Mouse (Mus musculus) stomach, postnatal 0 days (tissue): Measurements from ENCODE around the gene Scml4. TPM values are rescaled to one million over a fixed set of nuclear protein-coding genes. Genes with fewer than 3 reads are reported as not detected.

Experiments used
- ATAC-seq: fragments of 200-750 bp; cut with Nextera tagmentation; 2 replicates; pipeline ENCODE4 v1.8.0; 2017; ENCODE audit not compliant: low FRiP score, low TSS enrichment
- DNase-seq: peaks from one replicate; pipeline ENCODE4 v3.0.0-alpha.2; 2016; ENCODE audit warnings: low spot score
- H3K27ac ChIP-seq: fragments of 300-500 bp; sonication (generic); replicated peaks from 2 replicates; pipeline ENCODE4 v1.5.1; 2014; ENCODE audit warnings: mild to moderate bottlenecking, control low read depth
- H3K27me3 ChIP-seq: fragments of 300-500 bp; sonication (generic); 2 replicates; pipeline ENCODE4 v1.6.1; 2014; ENCODE audit warnings: low read length; ENCODE audit not compliant: control insufficient read depth, insufficient read depth
- H3K36me3 ChIP-seq: fragments of 300-500 bp; sonication (generic); 2 replicates; pipeline ENCODE4 v1.6.1; 2014; ENCODE audit warnings: low read length, mixed read lengths; ENCODE audit not compliant: control insufficient read depth, insufficient read depth
- H3K4me1 ChIP-seq: fragments of 300-500 bp; sonication (generic); replicated peaks from 2 replicates; pipeline ENCODE4 v1.6.1; 2014; ENCODE audit warnings: antibody characterized with exemption; ENCODE audit not compliant: control insufficient read depth, insufficient read depth
- H3K4me2 ChIP-seq: fragments of 300-500 bp; sonication (generic); replicated peaks from 2 replicates; pipeline ENCODE4 v1.6.1; 2014; ENCODE audit warnings: low read depth, mild to moderate bottlenecking, control low read depth, moderate library complexity
- H3K4me3 ChIP-seq: fragments of 300-500 bp; sonication (generic); 2 replicates; pipeline ENCODE4 v1.5.1; 2014; ENCODE audit warnings: low read depth, low read length, control low read depth
- H3K9ac ChIP-seq: fragments of 300-500 bp; sonication (generic); 2 replicates; pipeline ENCODE4 v1.6.1; 2014; ENCODE audit warnings: mild to moderate bottlenecking, low read length, control low read depth, mixed read lengths
- H3K9me3 ChIP-seq: fragments of 300-500 bp; sonication (generic); 2 replicates; pipeline ENCODE4 v1.6.1; 2016; ENCODE audit warnings: low read length; ENCODE audit not compliant: control insufficient read depth
- CTCF ChIP-seq: IDR thresholded peaks from 2 replicates; pipeline ENCODE4 v1.5.1; 2016; ENCODE audit warnings: antibody characterized with exemption, low read depth, mild to moderate bottlenecking, moderate library complexity
- EP300 ChIP-seq: optimal IDR thresholded peaks from 2 replicates; pipeline ENCODE3; 2016; ENCODE audit warnings: antibody characterized with exemption
- WGBS: fragments of 180-500 bp; shearing (Covaris S2); extraction: QIAGEN DNeasy Blood & Tissue Kit; methylation state at CpG from one replicate; pipeline ENCODE4 v1.1.7; 2014; 5-methylcytosine and 5-hydroxymethylcytosine counted together
- polyA plus RNA-seq: library from polyadenylated mRNA; unstranded; fragments of >200 nt; fragmentation: Nextera tagmentation; extraction: Ambion mirVana; gene quantifications from 2 replicates; pipeline ENCODE4 v1.2.1, GENCODE M21; 2015

Scml4 gene
- polyA plus RNA-seq, 1 experiment from 2014 or later, result 5.4 TPM

DNA sequence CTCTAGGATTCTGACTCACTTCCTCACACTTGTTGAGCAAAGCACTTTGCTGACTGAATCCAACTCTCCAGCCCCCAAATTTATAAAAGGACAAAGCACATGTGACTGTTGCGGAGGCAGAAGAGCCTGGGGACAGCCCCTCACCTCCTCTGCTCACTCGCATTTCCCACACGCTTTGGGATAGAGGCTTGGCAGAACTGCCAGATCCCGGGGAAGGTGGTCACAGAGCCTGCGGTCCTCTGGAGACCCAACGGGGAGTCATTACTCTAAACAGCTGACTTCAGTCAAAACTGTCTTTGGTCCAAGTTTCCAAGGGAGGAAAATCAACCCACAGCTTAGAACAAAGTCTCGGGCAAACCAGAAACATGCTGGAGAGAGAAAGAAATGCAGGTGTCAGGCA is 79.5 kb downstream of the Scml4 start:
- Histone ChIP-seq H3K9me3 (no peaks in the 10 kb centered on the region), H3K4me2 (peak overlapping the region; percentile 62; the same call in 1 of the 2 replicates), H3K4me3 (no peak overlapping the region), H3K27ac (peak overlapping the region; percentile 53; the same call in 1 of the 2 replicates), H3K27me3 (no peaks in the 10 kb centered on the region), H3K36me3 (no peaks in the 10 kb centered on the region), H3K9ac (no peak overlapping the region), H3K4me1 (no peaks in the 10 kb centered on the region)
- DNase-seq (no peak), ATAC-seq (no peak)
- 37% methylated on average over 7 of the region's 7 CpGs for WGBS
- TF ChIP-seq EP300 (no peak), CTCF (no peak)

DNA sequence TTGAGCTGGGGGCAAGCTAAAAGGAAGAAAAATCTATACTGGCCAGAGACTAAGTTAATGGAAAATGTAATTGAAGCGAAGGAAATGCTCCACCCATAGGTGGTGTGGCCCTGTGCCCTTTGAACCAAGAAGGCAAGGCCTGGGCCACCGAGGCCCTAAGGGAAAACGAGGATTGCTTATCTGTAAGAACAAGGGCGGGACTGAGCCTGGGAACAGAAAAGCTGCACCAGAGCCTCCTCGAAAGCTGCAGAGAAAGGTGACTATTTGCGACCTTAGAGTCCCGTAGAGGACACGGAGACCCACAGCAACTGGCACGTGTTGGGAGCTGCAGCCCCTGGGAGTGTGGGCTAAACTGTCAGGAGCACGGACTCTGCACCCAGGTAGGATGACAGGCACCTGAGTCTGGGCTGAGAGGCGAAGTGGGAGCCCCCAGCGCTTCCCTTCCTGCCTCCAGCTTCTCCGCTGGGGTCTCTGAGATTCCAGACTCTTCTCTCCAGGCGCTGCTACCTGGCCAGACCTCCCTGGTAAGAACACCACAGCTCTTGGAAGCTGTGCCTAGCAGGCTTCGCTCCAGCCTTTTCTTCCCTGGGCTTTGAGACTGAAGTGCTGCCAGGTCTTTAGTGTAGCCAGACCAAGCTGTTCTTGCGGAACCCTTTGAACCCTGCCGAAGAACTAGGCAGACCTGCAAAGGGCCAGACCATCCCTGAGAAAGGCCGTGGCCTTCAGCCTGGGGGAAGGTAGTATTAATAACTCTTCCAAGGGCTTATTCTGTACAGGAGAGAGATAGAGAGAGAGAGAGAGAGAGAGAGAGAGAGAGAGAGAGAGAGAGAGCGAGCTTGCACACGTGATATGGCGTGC is 80.3 kb downstream of the Scml4 start:
- 64% methylated on average over 21 of the region's 21 CpGs for WGBS
- 0 out of 2 replicates have a peak overlapping the region, but pooled peaks have one; percentile 18 for H3K9ac ChIP-seq
- H3K4me2 ChIP-seq, result peak overlapping the region; percentile 62
- no peaks in the 10 kb centered on the region for H3K27me3 ChIP-seq
- no peaks in the 10 kb centered on the region for H3K9me3 ChIP-seq
- peak; percentile 74 for ATAC-seq
- H3K27ac ChIP-seq, result peak overlapping the region; percentile 63; the same call in 1 of the 2 replicates
- H3K4me3 ChIP-seq, result peak overlapping the region; percentile 26
- TF ChIP-seq CTCF (0 out of 2 replicates have a peak, but pooled peaks have one; percentile 27), EP300 (no peak)
- no peaks in the 10 kb centered on the region for H3K4me1 ChIP-seq
- no peaks in the 10 kb centered on the region for H3K36me3 ChIP-seq
- peak; percentile 73 for DNase-seq

DNA sequence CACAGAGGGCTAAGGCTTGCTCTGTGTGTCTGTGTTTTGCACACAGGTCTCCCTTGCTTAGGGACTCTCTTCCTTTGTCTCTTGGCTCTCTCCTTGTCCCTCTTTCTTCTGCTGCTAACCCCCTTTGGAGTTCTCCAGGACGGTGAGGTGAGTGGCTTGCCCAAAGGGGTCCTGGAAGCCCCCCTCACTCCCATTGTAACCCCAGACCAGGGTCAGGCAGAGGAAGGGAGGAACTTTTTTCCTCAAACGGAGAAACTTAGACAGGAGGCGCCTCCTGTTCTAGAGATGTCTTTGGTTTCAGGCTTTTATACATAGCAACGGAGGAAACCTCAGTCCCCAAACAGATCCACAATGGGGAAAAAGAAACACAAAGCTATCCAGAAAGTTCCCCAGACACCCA is 81.1 kb downstream of the Scml4 start:
- H3K27me3 ChIP-seq, result no peaks in the 10 kb centered on the region
- peak overlapping the region; percentile 62 for H3K4me2 ChIP-seq
- no peaks in the 10 kb centered on the region for H3K36me3 ChIP-seq
- WGBS, result 58% methylated on average over 4 of the region's 4 CpGs
- H3K27ac ChIP-seq, result peak overlapping the region; percentile 89
- peak overlapping the region; percentile 51 for H3K9ac ChIP-seq
- H3K4me1 ChIP-seq, result no peaks in the 10 kb centered on the region
- peak overlapping the region; percentile 29 for H3K4me3 ChIP-seq
- ATAC-seq, result no peak
- TF ChIP-seq EP300, result no peak
- no peak for TF ChIP-seq CTCF
- no peak for DNase-seq
- H3K9me3 ChIP-seq, result no peaks in the 10 kb centered on the region

DNA sequence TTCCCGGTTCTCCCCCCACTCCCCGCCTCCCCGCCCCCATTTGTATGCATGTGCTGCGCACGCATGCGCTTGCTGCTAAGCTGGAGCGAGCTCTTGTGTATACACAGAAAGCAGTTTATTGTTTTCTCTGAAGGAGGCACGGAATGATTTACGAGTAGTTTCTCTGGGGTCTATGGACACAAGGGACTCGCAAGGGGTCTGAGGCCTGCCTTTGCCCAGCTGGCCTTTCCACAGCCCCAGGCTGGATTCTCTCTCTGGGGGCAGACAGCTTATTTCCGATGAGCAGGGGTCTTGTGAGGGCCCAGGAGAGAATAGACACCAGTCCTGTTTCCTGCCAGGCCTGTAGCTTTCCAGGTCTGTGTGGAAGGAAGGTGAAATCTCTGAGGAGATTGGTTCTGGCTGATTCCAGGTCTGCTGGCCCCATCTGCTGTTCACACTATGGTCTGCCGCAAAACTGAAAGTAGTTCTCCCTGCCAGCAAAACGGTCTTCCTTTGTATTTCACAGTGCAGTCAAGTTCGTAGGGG is 81.6 kb downstream of the Scml4 start:
- DNase-seq (peak; percentile 74), ATAC-seq (peak; percentile 80)
- H3K27ac ChIP-seq, result peak overlapping the region; percentile 89
- H3K4me3 ChIP-seq, result peak overlapping the region; percentile 29
- H3K36me3 ChIP-seq, result no peaks in the 10 kb centered on the region
- H3K9ac ChIP-seq, result peak overlapping the region; percentile 55
- no peaks in the 10 kb centered on the region for H3K9me3 ChIP-seq
- WGBS, result 19% methylated on average over 14 of the region's 14 CpGs
- H3K27me3 ChIP-seq, result no peaks in the 10 kb centered on the region
- no peaks in the 10 kb centered on the region for H3K4me1 ChIP-seq
- no peak for TF ChIP-seq EP300
- peak; percentile 83 for TF ChIP-seq CTCF
- peak overlapping the region; percentile 62 for H3K4me2 ChIP-seq

DNA sequence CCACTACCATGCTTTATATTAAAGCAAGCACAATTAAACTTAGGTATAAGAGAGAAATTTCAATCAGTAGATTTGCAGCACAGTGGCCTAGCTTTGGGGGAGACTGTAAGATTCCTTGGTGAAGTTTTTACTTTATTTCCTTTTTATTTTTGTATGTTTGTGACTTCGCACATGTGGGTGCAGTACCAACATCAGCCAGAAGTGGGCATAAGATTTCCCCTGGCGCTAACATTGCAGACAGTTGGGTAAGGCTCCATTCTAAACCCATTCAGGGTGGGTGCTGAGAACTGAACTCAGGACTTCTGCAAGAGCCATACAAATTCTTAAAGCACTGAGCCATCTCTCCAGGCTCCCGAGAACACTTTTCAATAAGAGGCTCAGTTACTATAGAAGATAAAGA is 82.1 kb downstream of the Scml4 start:
- no peaks in the 10 kb centered on the region for H3K27me3 ChIP-seq
- no peak overlapping the region for H3K4me3 ChIP-seq
- no peak for ATAC-seq
- H3K27ac ChIP-seq, result no peak overlapping the region
- TF ChIP-seq EP300 (no peak), CTCF (peak; percentile 50)
- H3K4me2 ChIP-seq, result peak overlapping the region; percentile 62; the same call in 1 of the 2 replicates
- no peak overlapping the region for H3K9ac ChIP-seq
- no peaks in the 10 kb centered on the region for H3K36me3 ChIP-seq
- H3K4me1 ChIP-seq, result no peaks in the 10 kb centered on the region
- DNase-seq, result no peak
- 93% methylated on average over 3 of the region's 3 CpGs for WGBS
- H3K9me3 ChIP-seq, result no peaks in the 10 kb centered on the region

DNA sequence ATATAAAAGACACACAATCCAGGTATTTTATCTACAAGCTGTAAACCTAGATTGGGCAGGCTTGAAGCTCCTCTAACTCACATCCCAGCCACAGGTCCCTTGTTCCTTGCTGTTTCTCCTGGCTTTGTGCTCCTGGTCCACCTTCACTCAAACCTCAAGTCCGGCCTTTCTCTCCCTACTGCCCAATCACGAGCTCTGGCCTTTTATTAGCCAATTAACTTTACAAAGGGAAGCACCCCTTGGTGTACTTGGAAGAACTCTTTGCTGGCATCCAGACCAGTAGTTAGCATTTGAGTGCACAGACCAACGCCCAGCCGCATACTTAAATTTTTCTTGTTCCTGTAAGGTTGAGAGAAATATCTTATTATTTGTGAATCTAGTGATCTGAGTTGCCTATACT is 85.1 kb downstream of the Scml4 start:
- DNase-seq (no peak), ATAC-seq (no peak)
- 64% methylated on average over 4 of the region's 4 CpGs for WGBS
- H3K4me1 ChIP-seq, result no peaks in the 10 kb centered on the region
- no peaks in the 10 kb centered on the region for H3K27me3 ChIP-seq
- H3K9ac ChIP-seq, result no peak overlapping the region
- no peak overlapping the region for H3K4me2 ChIP-seq
- H3K27ac ChIP-seq, result no peak overlapping the region
- TF ChIP-seq EP300 (no peak), CTCF (no peak)
- no peaks in the 10 kb centered on the region for H3K36me3 ChIP-seq
- H3K9me3 ChIP-seq, result no peaks in the 10 kb centered on the region
- no peak overlapping the region for H3K4me3 ChIP-seq
